Mouse (Mus musculus) cortical plate, adult 2 months (tissue): Measurements from ENCODE around the gene Tldc2. TPM values are rescaled to one million over a fixed set of nuclear protein-coding genes. Genes with fewer than 3 reads are reported as not detected.

Experiments
- H3K27ac ChIP-seq: fragments of 200-500 bp; 2 replicates; pipeline ENCODE4 v1.5.1; 2012; ENCODE audit warnings: low read length, control low read depth, inconsistent platforms; ENCODE audit not compliant: insufficient read depth
- H3K4me1 ChIP-seq: fragments of 200-500 bp; 2 replicates; pipeline ENCODE4 v1.6.1; 2011; ENCODE audit warnings: low read length; ENCODE audit not compliant: control insufficient read depth, insufficient read depth
- H3K4me3 ChIP-seq: fragments of 200-500 bp; 2 replicates; pipeline ENCODE4 v1.5.1; 2011; ENCODE audit warnings: mild to moderate bottlenecking, low read length, control low read depth; ENCODE audit not compliant: insufficient read depth
- CTCF ChIP-seq: fragments of 200-500 bp; IDR thresholded peaks from 2 replicates; pipeline ENCODE4 v1.5.1; 2011; ENCODE audit warnings: mild to moderate bottlenecking, control low read depth, low read length; ENCODE audit not compliant: insufficient read depth; ENCODE audit errors: extremely low read depth
- POLR2A ChIP-seq: fragments of 200-500 bp; IDR thresholded peaks from 2 replicates; pipeline ENCODE4 v1.6.1; 2011; ENCODE audit warnings: mild to moderate bottlenecking, low read length, control low read depth; ENCODE audit not compliant: insufficient read depth; ENCODE audit errors: extremely low read depth
- polyA plus RNA-seq: library from polyadenylated mRNA; depleted of rRNA; stranded (reverse); fragments of >200 nt; gene quantifications from 2 replicates; pipeline ENCODE4 v1.2.3, GENCODE M21; 2012

Gene Tldc2
- polyA plus RNA-seq, 1 experiment: not detected

GRCm38 (mm10) chr2:157132686-157133540 lies 46.1 kb downstream of the Tldc2 start:
- Histone ChIP-seq H3K4me3 (no peak overlapping the region), H3K4me1 (no peaks in the 10 kb centered on the region), H3K27ac (no peak overlapping the region)
- no peak for TF ChIP-seq POLR2A
- TF ChIP-seq CTCF: no peak

GRCm38 (mm10) chr2:157133769-157134478 lies 47.1 kb downstream of the Tldc2 start:
- Histone ChIP-seq H3K4me1 (no peaks in the 10 kb centered on the region), H3K27ac (no peak overlapping the region), H3K4me3 (peak overlapping the region; percentile 94)
- TF ChIP-seq POLR2A: no peak
- TF ChIP-seq CTCF: no peak

GRCm38 (mm10) chr2:157134479-157134931 lies 47.6 kb downstream of the Tldc2 start:
- H3K27ac ChIP-seq: no peak overlapping the region
- TF ChIP-seq CTCF (no peak), POLR2A (no peak)
- H3K4me1 ChIP-seq: no peaks in the 10 kb centered on the region
- peak overlapping the region; percentile 94 for H3K4me3 ChIP-seq

- TF ChIP-seq CTCF (no peak), POLR2A (no peak)
- Histone ChIP-seq H3K27ac (no peak within 1 kb of the TSS; the same call in 1 of the 2 replicates), H3K4me3 (peak within 1 kb of the TSS; percentile 94), H3K4me1 (no peaks in the 10 kb centered on the region)
Observed at GRCm38 (mm10) chr2:157135014-157135413, 48.2 kb downstream of the Tldc2 start, which contains the start of gene Samhd1. Gene Samhd1, minus strand, starts transcription at chr2:157135265.

- TF ChIP-seq CTCF: no peak
- no peak for TF ChIP-seq POLR2A
- Histone ChIP-seq H3K4me1 (no peaks in the 10 kb centered on the region), H3K27ac (no peak overlapping the region), H3K4me3 (peak overlapping the region; percentile 94)
Observed at GRCm38 (mm10) chr2:157135529-157136120, 48.8 kb downstream of the Tldc2 start.

- Histone ChIP-seq H3K4me1 (no peaks in the 10 kb centered on the region), H3K27ac (no peak overlapping the region), H3K4me3 (no peak overlapping the region)
- no peak for TF ChIP-seq POLR2A
- TF ChIP-seq CTCF: no peak
Observed at GRCm38 (mm10) chr2:157136176-157136575, 49.3 kb downstream of the Tldc2 start.

GRCm38 (mm10) chr2:157136646-157137045 lies 49.8 kb downstream of the Tldc2 start:
- H3K4me1 ChIP-seq: no peaks in the 10 kb centered on the region
- no peak for TF ChIP-seq POLR2A
- TF ChIP-seq CTCF: no peak
- H3K27ac ChIP-seq: no peak overlapping the region
- H3K4me3 ChIP-seq: no peak overlapping the region

- Histone ChIP-seq H3K4me3 (no peak overlapping the region), H3K4me1 (no peaks in the 10 kb centered on the region), H3K27ac (no peak overlapping the region)
- TF ChIP-seq POLR2A (no peak), CTCF (no peak)
Observed at GRCm38 (mm10) chr2:157137959-157138731, 51.3 kb downstream of the Tldc2 start.

- Histone ChIP-seq H3K4me1 (no peaks in the 10 kb centered on the region), H3K4me3 (no peak overlapping the region), H3K27ac (no peak overlapping the region)
- TF ChIP-seq POLR2A: no peak
- TF ChIP-seq CTCF: no peak
Observed at GRCm38 (mm10) chr2:157138808-157139207, 52.0 kb downstream of the Tldc2 start.
